Comparison of ENCODE assay signal across 8 mouse cellular contexts in genomic region chr17:47864496-47864895, GRCm38 (mm10). TPM values are rescaled to one million over a fixed set of nuclear protein-coding genes. Genes with fewer than 3 reads are reported as not detected.
DNase-seq lines count a peak whose midpoint lies in the region; ATAC-seq and TF ChIP-seq lines count a peak whose summit lies in the region.

No protein-coding gene starts in this region.

- no peak for TF ChIP-seq POLR2A in brain, embryonic 14.5 days (IDR thresholded peaks at IDR 0.05; ENCODE audit: borderline replicate concordance, extremely low read depth, insufficient read depth, insufficient read length, poor library complexity, severe bottlenecking)
- TF ChIP-seq POLR2A in testis, adult 2 months (IDR thresholded peaks at IDR 0.05; ENCODE audit: control insufficient read depth, low read depth, low read length) = no peak

- peak; percentile 90 for ATAC-seq in CD4-positive, CD25-positive, alpha-beta regulatory T cell, adult 4 months
- peak; percentile 58 for ATAC-seq in erythroid progenitor cell, adult 5-6 weeks (replicated peaks; ENCODE audit: low FRiP score, poor library complexity, severe bottlenecking)
- ATAC-seq in heart, embryonic 14.5 days (ENCODE audit: insufficient number of reproducible peaks, insufficient read depth, low FRiP score, low read depth) = peak; percentile 58
- ATAC-seq in kidney, postnatal 0 days (replicated peaks; ENCODE audit: low FRiP score, low read depth) = peak; percentile 78
- peak; percentile 67 for ATAC-seq in liver, embryonic 14.5 days (ENCODE audit: insufficient read depth)
- peak; percentile 54 for ATAC-seq in neural tube, embryonic 11.5 days (ENCODE audit: insufficient read depth, low FRiP score, low TSS enrichment)

- TF ChIP-seq CTCF in brain, embryonic 14.5 days (IDR thresholded peaks at IDR 0.05; ENCODE audit: borderline replicate concordance, extremely low read depth, insufficient read depth, insufficient read length) = peak; percentile 91
- peak; percentile 98 for TF ChIP-seq CTCF in kidney, postnatal 0 days (IDR thresholded peaks at IDR 0.05; ENCODE audit: low read depth)
- peak; percentile 96 for TF ChIP-seq CTCF in liver, embryonic 14.5 days (IDR thresholded peaks at IDR 0.05; ENCODE audit: low read depth)
- peak; percentile 87 for TF ChIP-seq CTCF in testis, adult 2 months (IDR thresholded peaks at IDR 0.05; ENCODE audit: control insufficient read depth, insufficient read depth, insufficient replicate concordance, low read depth, low read length)

- DNase-seq in brain, embryonic 14.5 days (ENCODE audit: low read depth) = peak; percentile 88
- peak; percentile 88 for DNase-seq in kidney, postnatal 0 days (ENCODE audit: low spot score)
- peak; percentile 34 to 42 (median 37) for DNase-seq in liver, embryonic 14.5 days (ENCODE audit: low read depth in 3 of 3, low spot score in 3 of 3)
- DNase-seq in neural tube, embryonic 11.5 days (ENCODE audit: low spot score) = peak; percentile 91

- H3K9me3 ChIP-seq in heart, embryonic 14.5 days (ENCODE audit: control insufficient read depth, low read length) = no peaks in the 10 kb centered on the region
- H3K9me3 ChIP-seq in kidney, postnatal 0 days (replicated peaks; ENCODE audit: low read length) = no peaks in the 10 kb centered on the region
- no peaks in the 10 kb centered on the region for H3K9me3 ChIP-seq in liver, embryonic 14.5 days (ENCODE audit: control insufficient read depth, low read length)
- no peaks in the 10 kb centered on the region for H3K9me3 ChIP-seq in neural tube, embryonic 11.5 days (ENCODE audit: control insufficient read depth, low read length)

- H3K27me3 ChIP-seq in heart, embryonic 14.5 days (ENCODE audit: control insufficient read depth, insufficient read depth, low read length) = no peaks in the 10 kb centered on the region
- no peaks in the 10 kb centered on the region for H3K27me3 ChIP-seq in kidney, postnatal 0 days (ENCODE audit: insufficient read depth, low read length)
- H3K27me3 ChIP-seq in liver, embryonic 14.5 days (ENCODE audit: control insufficient read depth, insufficient read depth, low read length) = no peaks in the 10 kb centered on the region
- H3K27me3 ChIP-seq in neural tube, embryonic 11.5 days (ENCODE audit: control insufficient read depth, insufficient read depth, low read length) = no peaks in the 10 kb centered on the region
- no peaks in the 10 kb centered on the region for H3K27me3 ChIP-seq in testis, adult 2 months (ENCODE audit: control insufficient read depth, insufficient read depth, low read length)

- H3K27ac ChIP-seq in heart, embryonic 14.5 days (replicated peaks in 1 of 2; ENCODE audit: control insufficient read depth in 1 of 2, insufficient read depth in 1 of 2, low read depth in 2 of 2, low read length in 2 of 2) = no peak overlapping the region
- H3K27ac ChIP-seq in kidney, postnatal 0 days = no peak overlapping the region
- H3K27ac ChIP-seq in liver, embryonic 14.5 days = no peak overlapping the region
- H3K27ac ChIP-seq in neural tube, embryonic 11.5 days (ENCODE audit: low read depth, low read length) = 0 out of 2 replicates have a peak overlapping the region, but pooled peaks have one; percentile 27
- H3K27ac ChIP-seq in testis, adult 2 months (ENCODE audit: control insufficient read depth, insufficient read depth, low read depth, low read length) = no peak overlapping the region

- 0 out of 2 replicates have a peak overlapping the region, but pooled peaks have one; percentile 25 for H3K9ac ChIP-seq in heart, embryonic 14.5 days (ENCODE audit: low read length)
- H3K9ac ChIP-seq in kidney, postnatal 0 days (ENCODE audit: low read depth, low read length) = no peak overlapping the region
- H3K9ac ChIP-seq in liver, embryonic 14.5 days (replicated peaks) = no peak overlapping the region
- H3K9ac ChIP-seq in neural tube, embryonic 11.5 days (ENCODE audit: low read length) = no peak overlapping the region

- no peak for TF ChIP-seq EP300 in liver, embryonic 14.5 days (IDR thresholded peaks at IDR 0.05; ENCODE audit: low read depth)

- peak overlapping the region; percentile 60 for H3K4me2 ChIP-seq in heart, embryonic 14.5 days (ENCODE audit: low read length)
- peak overlapping the region; percentile 41 for H3K4me2 ChIP-seq in kidney, postnatal 0 days (ENCODE audit: low read length)
- peak overlapping the region; percentile 34; the same call in 1 of the 2 replicates for H3K4me2 ChIP-seq in liver, embryonic 14.5 days (ENCODE audit: low read depth)
- no peak overlapping the region; the same call in 1 of the 2 replicates for H3K4me2 ChIP-seq in neural tube, embryonic 11.5 days (ENCODE audit: low read depth)

- H3K4me3 ChIP-seq in heart, embryonic 14.5 days (ENCODE audit: control insufficient read depth in 1 of 2, insufficient read depth in 1 of 2, low read depth in 1 of 2, low read length in 2 of 2) = peak overlapping the region; percentile 6 to 21; a peak in 2 of 4 replicates
- no peak overlapping the region for H3K4me3 ChIP-seq in kidney, postnatal 0 days (replicated peaks; ENCODE audit: low read depth, low read length)
- no peak overlapping the region for H3K4me3 ChIP-seq in liver, embryonic 14.5 days (ENCODE audit: insufficient read depth in 1 of 2, low read depth in 2 of 2, low read length in 2 of 2)
- no peak overlapping the region for H3K4me3 ChIP-seq in neural tube, embryonic 11.5 days (ENCODE audit: low read depth, low read length)
- peak overlapping the region; percentile 39 for H3K4me3 ChIP-seq in testis, adult 2 months (ENCODE audit: control insufficient read depth, low read depth, low read length)

- WGBS in heart, embryonic 14.5 days = 4% methylated on average over 17 of the region's 17 CpGs
- WGBS in kidney, postnatal 0 days = 2% methylated on average over 17 of the region's 17 CpGs
- 1% methylated on average over 17 of the region's 17 CpGs for WGBS in liver, embryonic 14.5 days (ENCODE audit: insufficient replicate concordance)
- 4% methylated on average over 17 of the region's 17 CpGs for WGBS in neural tube, embryonic 11.5 days

- peaks cover 9% of the 10 kb centered on the region in 2 experiments for H3K4me1 ChIP-seq in heart, embryonic 14.5 days (ENCODE audit: control insufficient read depth in 2 of 2, insufficient read depth in 2 of 2, low read length in 2 of 2)
- H3K4me1 ChIP-seq in kidney, postnatal 0 days (replicated peaks; ENCODE audit: insufficient read depth, low read length) = no peaks in the 10 kb centered on the region
- H3K4me1 ChIP-seq in liver, embryonic 14.5 days (replicated peaks; ENCODE audit: control insufficient read depth in 2 of 2, insufficient read depth in 2 of 2, low read length in 1 of 2) = no peaks in the 10 kb centered on the region
- 0 out of 2 replicates have a peak, but pooled peaks cover 4% of the 10 kb centered on the region for H3K4me1 ChIP-seq in neural tube, embryonic 11.5 days (ENCODE audit: control insufficient read depth, insufficient read depth, low read length)
- H3K4me1 ChIP-seq in testis, adult 2 months (ENCODE audit: control insufficient read depth, insufficient read depth, low read length) = peaks cover 13% of the 10 kb centered on the region

- peaks cover 18% of the 10 kb centered on the region for H3K36me3 ChIP-seq in heart, embryonic 14.5 days (ENCODE audit: control insufficient read depth, insufficient read depth, low read length)
- H3K36me3 ChIP-seq in kidney, postnatal 0 days (ENCODE audit: insufficient read depth, low read length) = 0 out of 2 replicates have a peak, but pooled peaks cover 6% of the 10 kb centered on the region
- H3K36me3 ChIP-seq in liver, embryonic 14.5 days (replicated peaks; ENCODE audit: control insufficient read depth, insufficient read depth, low read depth) = no peaks in the 10 kb centered on the region
- peaks cover 2% of the 10 kb centered on the region; the same call in 1 of the 2 replicates for H3K36me3 ChIP-seq in neural tube, embryonic 11.5 days (ENCODE audit: control insufficient read depth, insufficient read depth, low read length)
- no peaks in the 10 kb centered on the region for H3K36me3 ChIP-seq in testis, adult 2 months (ENCODE audit: control insufficient read depth, insufficient read depth, low read length)

RNA-seq across cellular contexts. Expression of gene Mdfi, which starts 30.0 kb away (rescaled TPM):
- not detected for polyA plus RNA-seq in CD4-positive, CD25-positive, alpha-beta regulatory T cell, adult 4 months (2017; shearing (Covaris generic))
- polyA plus RNA-seq in brain, embryonic 14.5 days (2012; rRNA removed) = 35.8 and 37.8 TPM in 2 replicates
- not detected in 2 replicates for total RNA-seq in erythroid progenitor cell, adult 5-6 weeks (2015; ENCODE audit: low replicate concordance)
- total RNA-seq in erythroid progenitor cell, adult 5-6 weeks (2017; ENCODE audit: low replicate concordance) = not detected in 2 replicates
- 10.4 and 26.3 TPM in 2 replicates for polyA plus RNA-seq in heart, embryonic 14.5 days (2014; fragmentation: Nextera tagmentation; extraction: Ambion mirVana)
- polyA plus RNA-seq in kidney, postnatal 0 days (2015; fragmentation: Nextera tagmentation; extraction: Ambion mirVana) = 5.5 and 6.2 TPM in 2 replicates
- polyA plus RNA-seq in liver, embryonic 14.5 days (2012; rRNA removed) = 5.2 and 7.1 TPM in 2 replicates
- polyA plus RNA-seq in liver, embryonic 14.5 days (2014; fragmentation: Nextera tagmentation; extraction: Ambion mirVana) = 1.7 and 1.9 TPM in 2 replicates
- 43.4 and 50.3 TPM in 2 replicates for polyA plus RNA-seq in neural tube, embryonic 11.5 days (2014; fragmentation: Nextera tagmentation; extraction: Ambion mirVana)
- polyA plus RNA-seq in testis, adult 2 months (2012; rRNA removed) = 2.0 and 2.1 TPM in 2 replicates

RNA-seq across cellular contexts. Expression of gene Foxp4, which starts 59.9 kb away (rescaled TPM):
- polyA plus RNA-seq in CD4-positive, CD25-positive, alpha-beta regulatory T cell, adult 4 months (2017; shearing (Covaris generic)) = 1 to 10 TPM; 2.1 to 4.4 TPM
- polyA plus RNA-seq in brain, embryonic 14.5 days (2012; rRNA removed) = 93.8 and 94.9 TPM in 2 replicates
- total RNA-seq in erythroid progenitor cell, adult 5-6 weeks (2015; ENCODE audit: low replicate concordance) = 4.0 and 5.4 TPM in 2 replicates
- 0.30 and 1.0 TPM in 2 replicates for total RNA-seq in erythroid progenitor cell, adult 5-6 weeks (2017; ENCODE audit: low replicate concordance)
- 10.8 and 13.6 TPM in 2 replicates for polyA plus RNA-seq in heart, embryonic 14.5 days (2014; fragmentation: Nextera tagmentation; extraction: Ambion mirVana)
- 7.7 and 9.5 TPM in 2 replicates for polyA plus RNA-seq in kidney, postnatal 0 days (2015; fragmentation: Nextera tagmentation; extraction: Ambion mirVana)
- polyA plus RNA-seq in liver, embryonic 14.5 days (2012; rRNA removed) = 9.4 and 10.1 TPM in 2 replicates
- polyA plus RNA-seq in liver, embryonic 14.5 days (2014; fragmentation: Nextera tagmentation; extraction: Ambion mirVana) = 3.5 and 4.7 TPM in 2 replicates
- polyA plus RNA-seq in neural tube, embryonic 11.5 days (2014; fragmentation: Nextera tagmentation; extraction: Ambion mirVana) = 34.5 and 35.8 TPM in 2 replicates
- 7.6 and 7.8 TPM in 2 replicates for polyA plus RNA-seq in testis, adult 2 months (2012; rRNA removed)

Comparison
In these comparisons a context has a peak if more than half of its experiments do, and no peak if none do; other contexts are left out.
1. DNase-seq: peak in every context shown above with its lines; median percentile 91 in neural tube, embryonic 11.5 days; 88 in brain, embryonic 14.5 days; 88 in kidney, postnatal 0 days; 37 in liver, embryonic 14.5 days.
2. H3K4me3 ChIP-seq: peak in heart, embryonic 14.5 days (2 of 2) and testis, adult 2 months (single experiment); none in kidney, postnatal 0 days (single experiment), liver, embryonic 14.5 days (0 of 2) and neural tube, embryonic 11.5 days (single experiment).
3. Peak in every context shown above with its lines, with median percentiles within 50 percentile points of each other: ATAC-seq and CTCF ChIP-seq.